Mouse (Mus musculus) yolk sac, embryonic 10.5 days (tissue): ENCODE data around the gene Mcm3.
"Not testable (repeated sequence)": the region's sequence is repeated elsewhere in the genome, so short reads cannot be mapped to it uniquely, and the experiment has no call there.

Source experiments
- DNase-seq: peaks from one replicate; pipeline ENCODE4 v3.0.0-alpha.2; 2017; ENCODE audit warnings: low spot score

Gene Mcm3

GRCm38 (mm10) chr1:20801682-20802390, 18.3 kb downstream of the Mcm3 start:
- DNase-seq, result no peak

- DNase-seq, result no peak
Observed at GRCm38 (mm10) chr1:20801275-20801674, 18.8 kb downstream of the Mcm3 start.

- DNase-seq, result no peak
Observed at GRCm38 (mm10) chr1:20795178-20795577, 24.9 kb downstream of the Mcm3 start.

- DNase-seq, result no peak
Observed at GRCm38 (mm10) chr1:20794760-20795159, 25.4 kb downstream of the Mcm3 start.

- no peak for DNase-seq
Observed at GRCm38 (mm10) chr1:20791414-20791813, 28.7 kb downstream of the Mcm3 start.

GRCm38 (mm10) chr1:20790517-20790916, 29.6 kb downstream of the Mcm3 start, which contains the start of gene Il17f:
Gene Il17f, minus strand, starts transcription at chr1:20790617.
- not testable (repeated sequence) for DNase-seq

- DNase-seq, result no peak
Observed at GRCm38 (mm10) chr1:20788419-20788818, 31.7 kb downstream of the Mcm3 start.

GRCm38 (mm10) chr1:20787046-20787445, 33.1 kb downstream of the Mcm3 start:
- DNase-seq, result no peak

GRCm38 (mm10) chr1:20778366-20778765, 41.7 kb downstream of the Mcm3 start:
- no peak for DNase-seq

GRCm38 (mm10) chr1:20774026-20774730, 45.9 kb downstream of the Mcm3 start:
- not testable (repeated sequence) for DNase-seq

GRCm38 (mm10) chr1:20766526-20766925, 53.6 kb downstream of the Mcm3 start:
- DNase-seq, result no peak

- no peak for DNase-seq
Observed at GRCm38 (mm10) chr1:20761411-20761810, 58.7 kb downstream of the Mcm3 start.

- DNase-seq, result no peak
Observed at GRCm38 (mm10) chr1:20760331-20760730, 59.8 kb downstream of the Mcm3 start.

- no peak for DNase-seq
Observed at GRCm38 (mm10) chr1:20759799-20760198, 60.3 kb downstream of the Mcm3 start.

GRCm38 (mm10) chr1:20757586-20757985, 62.5 kb downstream of the Mcm3 start:
- no peak for DNase-seq

- DNase-seq, result no peak
Observed at GRCm38 (mm10) chr1:20754439-20754838, 65.7 kb downstream of the Mcm3 start.
